Mouse (Mus musculus) 3T3-L1 (cell line): ENCODE measurements around the gene Hesx1.
A peak's percentile ranks its signal among the peaks of the same experiment; 100 is the strongest.

Experiments used
- DNase-seq: peaks from one replicate; pipeline ENCODE4 v3.0.0-alpha.2; 2015; ENCODE audit warnings: low read depth, low spot score

Gene Hesx1

DNA sequence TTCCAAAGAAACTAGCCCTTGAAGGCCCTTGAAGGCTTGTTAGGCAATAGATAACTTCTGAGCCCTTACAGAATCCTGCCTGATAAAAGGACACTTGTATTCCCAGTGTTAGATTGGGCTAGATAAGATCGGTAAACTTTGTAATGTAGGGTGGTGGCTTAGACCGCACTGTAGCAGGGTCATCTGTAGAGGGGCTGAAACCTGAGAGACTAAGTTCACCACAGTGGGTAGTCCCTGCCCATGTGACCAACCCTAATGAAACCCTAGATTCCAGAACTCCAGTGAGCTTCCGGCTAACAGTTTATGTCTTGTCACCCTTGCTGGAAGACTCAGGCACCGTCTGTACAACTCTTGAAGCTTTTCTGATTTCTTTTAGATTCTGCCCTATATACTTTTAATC, 19.4 kb downstream of the Hesx1 start:
- DNase-seq = no peak

DNA sequence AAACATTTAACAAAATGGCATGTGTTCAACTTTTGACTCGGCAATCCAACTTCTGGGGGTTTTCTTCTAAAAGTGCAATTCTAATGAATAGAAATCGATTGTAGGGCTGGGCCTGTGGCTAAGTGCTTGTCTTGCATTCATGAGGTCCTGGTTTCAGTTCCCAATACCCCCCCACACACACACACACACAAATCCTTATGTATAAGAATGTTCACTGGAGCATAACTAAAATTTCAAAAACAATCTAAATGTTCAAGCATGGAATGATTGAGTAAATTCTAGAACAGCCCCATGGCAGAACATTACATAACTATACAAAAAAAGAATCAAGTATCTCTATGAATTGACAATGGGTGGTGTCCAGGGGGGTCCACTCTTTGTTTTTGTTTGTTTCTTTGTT, 23.7 kb downstream of the Hesx1 start:
- DNase-seq = no peak

- DNase-seq = peak; percentile 60
Measured at GRCm38 (mm10) chr14:27019850-27020249, 25.6 kb downstream of the Hesx1 start.

DNA sequence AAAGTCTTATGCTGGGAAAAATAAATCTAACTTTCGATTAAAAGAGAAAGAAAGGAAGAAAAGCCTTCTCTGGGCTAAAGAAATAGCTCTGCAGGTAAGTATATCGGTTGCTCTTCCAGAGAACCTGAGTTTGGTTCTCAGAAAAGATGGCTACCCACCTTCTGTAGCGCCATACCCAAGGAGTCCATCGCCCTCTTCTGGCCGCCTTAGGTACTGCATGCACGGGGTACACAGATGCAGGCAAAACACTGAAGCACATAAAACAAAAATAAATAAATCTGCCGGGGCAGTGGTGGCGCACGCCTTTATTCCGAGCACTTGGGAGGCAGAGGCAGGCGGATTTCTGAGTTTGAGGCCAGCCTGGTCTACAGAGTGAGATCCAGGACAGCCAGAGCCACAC, 28.7 kb downstream of the Hesx1 start:
- DNase-seq = peak; percentile 35

- DNase-seq = no peak
Measured at GRCm38 (mm10) chr14:27024664-27025063, 30.4 kb downstream of the Hesx1 start.

- DNase-seq = peak; percentile 68
Measured at GRCm38 (mm10) chr14:27029771-27030173, 35.6 kb downstream of the Hesx1 start.

GRCm38 (mm10) chr14:27031142-27031541, 36.9 kb downstream of the Hesx1 start:
- DNase-seq = peak; percentile 82

- peak; percentile 37 for DNase-seq
Measured at GRCm38 (mm10) chr14:27037513-27037912, 43.3 kb downstream of the Hesx1 start.

DNA sequence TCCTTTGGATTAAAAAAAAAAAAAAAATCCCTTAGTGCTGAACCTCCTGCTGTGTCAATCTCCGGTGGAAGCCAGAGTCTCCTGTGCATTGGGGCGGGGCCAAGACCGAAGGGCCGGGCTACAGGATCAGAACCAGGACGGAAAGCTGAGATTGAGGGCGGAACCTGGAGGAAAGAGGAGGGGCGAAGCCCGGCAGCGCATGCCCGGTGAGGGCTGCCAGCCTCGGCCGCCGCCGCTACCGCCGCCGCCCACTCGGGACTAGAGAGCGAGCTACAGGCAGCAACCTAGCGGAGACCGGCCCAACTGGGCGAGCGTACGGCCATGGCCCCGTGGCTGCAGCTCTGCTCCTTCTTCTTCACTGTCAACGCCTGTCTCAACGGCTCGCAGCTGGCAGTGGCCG, 44.6 kb downstream of the Hesx1 start, which contains the start of gene Il17rd:
Gene Il17rd, plus strand, starts transcription at position 159 of the 400 bp plus-strand sequence.
- peak; percentile 96 for DNase-seq

DNA sequence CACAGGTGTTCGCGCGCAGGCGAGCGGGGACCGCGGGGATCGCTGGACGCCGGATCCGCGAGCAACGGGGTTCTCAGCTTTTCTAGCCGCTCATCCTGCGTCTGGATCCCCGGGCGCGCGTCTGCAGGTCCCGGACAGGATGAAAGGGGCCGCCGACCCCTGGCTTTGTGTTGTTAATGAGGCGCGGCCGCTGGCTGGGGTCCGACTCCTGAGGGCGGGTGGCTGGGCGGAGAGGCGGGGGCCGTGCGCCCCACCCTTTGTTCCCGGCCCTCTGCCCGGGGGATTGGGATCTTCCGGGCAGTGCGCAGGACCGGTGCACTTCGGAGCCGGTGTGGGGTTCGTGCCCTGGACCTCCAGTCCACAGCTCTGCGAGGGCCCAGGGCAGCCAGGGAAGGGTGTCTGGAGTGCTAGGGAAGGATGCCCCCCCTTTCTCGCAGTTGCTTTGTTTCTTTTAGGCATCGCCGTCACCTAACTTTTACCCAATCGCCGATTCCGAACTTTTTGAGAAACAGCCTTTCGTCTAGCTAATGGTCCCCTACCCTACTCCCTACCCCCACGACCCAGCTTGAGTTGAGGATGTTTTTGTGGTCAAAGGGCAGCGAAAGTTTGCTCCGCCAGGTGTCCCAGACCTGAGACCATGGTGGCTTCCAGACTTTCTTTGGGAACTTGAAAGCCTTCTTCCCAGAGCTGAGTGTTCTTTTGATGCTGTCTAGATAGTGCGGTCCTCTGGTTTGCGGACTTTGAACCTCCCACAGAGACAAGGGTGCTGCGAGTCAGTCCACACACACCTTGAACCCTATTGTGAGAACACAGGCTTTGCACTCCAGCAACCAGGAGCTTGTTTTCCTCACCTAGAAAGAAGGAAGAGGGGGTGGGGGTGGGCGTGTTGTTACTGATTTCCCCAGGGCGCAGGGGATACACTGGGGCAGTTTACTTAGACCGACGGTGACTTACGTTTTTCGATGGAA, 45.3 kb downstream of the Hesx1 start:
- no peak for DNase-seq

DNA sequence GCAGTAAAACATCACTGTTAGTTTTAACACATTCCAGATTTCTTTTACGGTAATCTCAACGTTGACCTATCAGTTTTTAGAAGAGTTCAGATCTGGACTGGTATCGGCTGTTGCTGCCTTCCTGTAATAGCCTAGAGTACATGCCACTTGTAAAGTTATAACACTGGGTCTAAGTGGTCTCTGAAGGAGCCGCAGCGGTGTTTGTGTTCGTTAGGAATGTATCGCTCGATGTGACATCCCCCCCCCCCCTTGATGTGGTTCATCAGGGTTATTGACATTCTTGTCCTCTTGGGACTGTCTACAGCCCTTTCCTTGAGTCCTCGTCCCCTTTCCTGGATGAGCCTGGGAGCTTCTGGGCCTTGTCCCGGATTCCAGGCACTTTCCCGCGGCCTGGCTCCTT, 46.2 kb downstream of the Hesx1 start:
- DNase-seq = no peak

DNA sequence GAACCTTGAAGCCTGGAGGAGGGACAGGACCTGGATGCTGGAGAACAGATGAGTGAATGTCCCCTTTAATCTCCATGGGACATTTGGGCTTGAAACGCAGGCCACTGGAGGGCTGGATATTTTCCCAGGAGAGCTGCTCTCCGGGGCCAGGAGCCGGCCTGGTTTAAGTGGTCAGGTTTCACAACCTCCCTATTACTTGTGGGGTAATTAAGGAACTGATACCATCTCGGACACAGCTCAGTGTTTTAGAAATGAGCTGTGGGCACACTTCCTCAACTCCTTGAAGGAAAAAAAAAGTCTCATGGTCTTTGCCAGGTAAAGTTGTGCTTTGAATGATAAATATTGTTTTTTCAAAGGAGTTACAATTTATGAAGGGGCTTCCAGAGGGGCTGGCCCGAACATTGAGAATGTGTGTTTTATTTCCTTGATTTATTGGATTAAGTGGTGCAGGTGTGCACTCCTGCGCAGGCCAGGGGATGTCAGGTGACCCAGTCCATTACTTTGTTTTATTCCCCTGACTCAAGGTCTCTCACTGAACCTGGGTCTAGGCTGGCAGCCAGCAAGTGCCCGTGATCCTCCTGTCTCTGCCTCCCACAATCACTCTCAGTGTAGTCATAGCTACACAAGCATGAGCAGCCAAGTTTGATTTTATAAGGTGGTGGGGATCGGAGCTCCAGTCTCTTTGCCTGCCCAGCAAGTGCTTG, 48.2 kb downstream of the Hesx1 start:
- DNase-seq = no peak

DNA sequence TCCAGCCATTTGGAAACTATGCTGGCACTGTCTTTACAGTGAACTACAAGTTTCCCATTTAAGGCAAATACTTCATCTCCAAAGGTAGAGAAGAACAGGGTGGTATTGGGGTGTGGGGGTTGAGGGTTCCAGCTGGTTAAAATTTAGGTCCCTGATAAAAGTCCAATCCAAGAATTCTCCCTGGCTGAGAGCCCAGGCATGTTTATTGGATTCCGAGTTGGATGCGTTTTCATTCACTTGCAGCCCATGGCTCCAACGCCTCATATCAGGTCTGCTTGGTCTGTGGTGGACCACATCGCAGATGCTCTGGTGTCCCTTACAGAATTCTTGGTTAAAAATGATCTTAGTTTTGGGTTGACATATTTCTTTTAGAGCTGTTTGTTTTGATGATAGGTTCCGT, 49.2 kb downstream of the Hesx1 start:
- no peak for DNase-seq

- peak; percentile 33 for DNase-seq
Measured at GRCm38 (mm10) chr14:27044221-27044966, 50.2 kb downstream of the Hesx1 start.

DNA sequence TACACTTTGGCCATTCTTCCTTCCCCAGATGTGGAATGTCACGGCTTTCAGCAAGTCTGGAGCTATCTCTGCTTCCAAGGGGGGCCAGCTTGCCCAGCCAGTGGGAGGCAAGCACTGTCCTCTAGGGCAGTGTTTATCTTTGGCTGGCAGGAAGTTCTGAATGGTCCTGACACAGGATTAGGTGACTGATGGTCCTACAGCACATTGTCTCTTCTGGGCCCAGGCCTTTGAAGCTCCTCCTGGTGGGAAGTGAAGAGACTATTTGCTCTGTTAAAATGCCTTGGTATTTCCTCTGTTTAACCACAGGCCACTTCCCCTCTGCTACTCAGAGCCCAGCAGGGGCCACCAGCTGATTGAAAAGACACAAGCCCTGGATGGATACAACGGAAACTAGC, 50.7 kb downstream of the Hesx1 start:
- DNase-seq = peak; percentile 64

- DNase-seq = no peak
Measured at GRCm38 (mm10) chr14:27048231-27048956, 54.2 kb downstream of the Hesx1 start.

DNA sequence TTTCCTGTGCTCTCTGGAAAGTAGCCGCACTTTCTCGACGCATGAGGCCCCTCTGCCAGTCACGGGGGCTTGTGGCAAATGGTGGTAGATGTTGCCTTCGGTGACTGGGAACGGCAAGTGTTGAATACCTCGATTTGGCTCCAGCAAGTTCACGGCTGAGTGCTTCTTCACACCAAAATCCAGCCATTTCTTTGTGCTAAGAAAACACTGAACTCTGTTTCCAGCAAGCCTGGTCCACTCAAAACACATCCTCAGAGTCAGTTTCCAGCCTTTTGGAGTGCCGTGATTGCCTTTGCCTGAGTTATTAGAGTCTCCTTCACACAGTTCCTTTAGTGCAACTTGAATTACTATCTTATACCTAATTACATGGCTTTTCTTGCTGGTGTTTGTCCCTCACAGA, 55.8 kb downstream of the Hesx1 start:
- no peak for DNase-seq

- no peak for DNase-seq
Measured at GRCm38 (mm10) chr14:27050560-27051510, 56.6 kb downstream of the Hesx1 start.

- peak; percentile 21 for DNase-seq
Measured at GRCm38 (mm10) chr14:27051511-27051895, 57.3 kb downstream of the Hesx1 start.
